Mouse (Mus musculus): Measurements from ENCODE around the gene Nrsn2.

The Nrsn2 gene

GRCm38 (mm10) chr2:152345393-152345792 is 31.0 kb downstream of the Nrsn2 start:
- in situ Hi-C loops (cut with MboI; ENCODE audit: unreplicated experiment in 2 of 2) = no loop called here

GRCm38 (mm10) chr2:152344909-152345308 is 31.5 kb downstream of the Nrsn2 start:
- in situ Hi-C loops (cut with MboI; ENCODE audit: unreplicated experiment in 2 of 2) = no loop called here

GRCm38 (mm10) chr2:152344361-152344760 is 32.1 kb downstream of the Nrsn2 start:
- in situ Hi-C loops (cut with MboI; ENCODE audit: unreplicated experiment in 2 of 2) = no loop called here

- in situ Hi-C loops (cut with MboI; ENCODE audit: unreplicated experiment in 2 of 2) = no loop called here
These were observed 32.9 kb downstream of the Nrsn2 start, which contains the start of gene Trib3 for GRCm38 (mm10) chr2:152343329-152344213. Gene Trib3, minus strand, starts transcription at chr2:152344032.

- in situ Hi-C loops (cut with MboI; ENCODE audit: unreplicated experiment in 2 of 2) = no loop called here
These were observed 36.7 kb downstream of the Nrsn2 start for GRCm38 (mm10) chr2:152339631-152340179.

- in situ Hi-C loops (cut with MboI; ENCODE audit: unreplicated experiment in 2 of 2) = no loop called here
These were observed 38.1 kb downstream of the Nrsn2 start for GRCm38 (mm10) chr2:152338319-152338718.

- in situ Hi-C loops (cut with MboI; ENCODE audit: unreplicated experiment in 2 of 2) = no loop called here
These were observed 38.7 kb downstream of the Nrsn2 start for GRCm38 (mm10) chr2:152337591-152338212.

GRCm38 (mm10) chr2:152336856-152337255 is 39.6 kb downstream of the Nrsn2 start:
- in situ Hi-C loops (cut with MboI; ENCODE audit: unreplicated experiment in 2 of 2) = no loop called here

GRCm38 (mm10) chr2:152335289-152335820 is 41.1 kb downstream of the Nrsn2 start:
- in situ Hi-C loops (cut with MboI; ENCODE audit: unreplicated experiment in 2 of 2) = no loop called here

GRCm38 (mm10) chr2:152333345-152334006 is 43.0 kb downstream of the Nrsn2 start:
- in situ Hi-C loops (cut with MboI; ENCODE audit: unreplicated experiment in 2 of 2) = no loop called here

- in situ Hi-C loops (cut with MboI; ENCODE audit: unreplicated experiment in 2 of 2) = no loop called here
These were observed 44.2 kb downstream of the Nrsn2 start, which contains the start of gene Rbck1 for GRCm38 (mm10) chr2:152332101-152332825. Gene Rbck1, minus strand, starts transcription at chr2:152332653.

GRCm38 (mm10) chr2:152330858-152331423 is 45.5 kb downstream of the Nrsn2 start:
- in situ Hi-C loops (cut with MboI; ENCODE audit: unreplicated experiment in 2 of 2) = no loop called here

GRCm38 (mm10) chr2:152327980-152328379 is 48.5 kb downstream of the Nrsn2 start:
- in situ Hi-C loops (cut with MboI; ENCODE audit: unreplicated experiment in 2 of 2) = no loop called here

GRCm38 (mm10) chr2:152326654-152327053 is 49.8 kb downstream of the Nrsn2 start:
- in situ Hi-C loops (cut with MboI; ENCODE audit: unreplicated experiment in 2 of 2) = no loop called here

- in situ Hi-C loops (cut with MboI; ENCODE audit: unreplicated experiment in 2 of 2) = no loop called here
These were observed 50.3 kb downstream of the Nrsn2 start for GRCm38 (mm10) chr2:152326157-152326556.

- in situ Hi-C loops (cut with MboI; ENCODE audit: unreplicated experiment in 2 of 2) = no loop called here
These were observed 51.6 kb downstream of the Nrsn2 start for GRCm38 (mm10) chr2:152324842-152325241.

- in situ Hi-C loops (cut with MboI; ENCODE audit: unreplicated experiment in 2 of 2) = no loop called here
These were observed 52.5 kb downstream of the Nrsn2 start for GRCm38 (mm10) chr2:152323971-152324370.

- in situ Hi-C loops (cut with MboI; ENCODE audit: unreplicated experiment in 2 of 2) = no loop called here
These were observed 54.2 kb downstream of the Nrsn2 start for GRCm38 (mm10) chr2:152322198-152322597.

GRCm38 (mm10) chr2:152321558-152321957 is 54.9 kb downstream of the Nrsn2 start:
- in situ Hi-C loops (cut with MboI; ENCODE audit: unreplicated experiment in 2 of 2) = no loop called here

Data from v-Abl transformed pro-B cells (cell line).